Mouse (Mus musculus) lung, postnatal 14 days (tissue): ENCODE results near the gene Syt11.
A peak's percentile ranks its signal among the peaks of the same experiment; 100 is the strongest.
"Not testable (repeated sequence)": the region's sequence is repeated elsewhere in the genome, so short reads cannot be mapped to it uniquely, and the experiment has no call there.

Source experiments
- DNase-seq: peaks from one replicate; pipeline ENCODE4 v3.0.0; 2021

Syt11 gene

DNA sequence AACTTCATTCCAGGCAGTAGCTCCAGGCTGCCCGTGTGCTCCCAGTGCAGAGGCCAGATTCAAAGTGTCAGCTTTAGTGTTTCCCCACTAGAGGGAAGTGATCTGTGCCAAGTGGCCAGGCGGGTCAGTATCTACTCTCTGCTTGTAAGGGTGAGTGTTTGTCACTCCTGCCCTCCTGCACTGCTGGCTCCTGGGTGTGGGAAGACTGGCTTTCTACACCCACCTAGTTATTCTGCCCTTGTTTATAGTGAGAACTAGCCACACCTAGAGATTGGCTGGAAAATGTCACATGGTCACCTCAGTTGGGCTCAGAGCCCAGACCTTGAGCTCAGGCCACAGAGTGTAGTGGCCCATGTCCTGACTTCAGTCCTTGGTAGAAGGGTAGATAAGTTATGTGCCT is 55.9 kb downstream of the Syt11 start:
- peak; percentile 52 for DNase-seq

DNA sequence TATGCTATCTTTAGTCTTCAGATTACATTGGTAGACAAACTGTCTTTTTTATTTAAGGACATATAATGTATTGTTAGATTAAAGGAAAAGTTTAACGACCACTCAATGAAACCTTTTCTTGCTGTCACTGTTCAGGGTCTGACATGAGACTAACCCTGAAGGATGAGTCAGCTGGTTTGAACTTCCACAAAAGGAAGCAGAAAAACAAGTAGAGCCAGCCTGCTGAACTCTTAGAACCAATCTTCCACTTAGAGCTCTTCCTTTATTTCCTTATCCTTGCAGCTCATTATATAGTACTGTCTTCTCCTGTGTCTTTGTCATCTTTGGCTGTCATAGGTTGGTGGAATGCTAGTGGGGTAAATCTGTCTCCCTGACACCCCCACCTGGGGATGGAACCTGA is 57.1 kb downstream of the Syt11 start:
- no peak for DNase-seq

DNA sequence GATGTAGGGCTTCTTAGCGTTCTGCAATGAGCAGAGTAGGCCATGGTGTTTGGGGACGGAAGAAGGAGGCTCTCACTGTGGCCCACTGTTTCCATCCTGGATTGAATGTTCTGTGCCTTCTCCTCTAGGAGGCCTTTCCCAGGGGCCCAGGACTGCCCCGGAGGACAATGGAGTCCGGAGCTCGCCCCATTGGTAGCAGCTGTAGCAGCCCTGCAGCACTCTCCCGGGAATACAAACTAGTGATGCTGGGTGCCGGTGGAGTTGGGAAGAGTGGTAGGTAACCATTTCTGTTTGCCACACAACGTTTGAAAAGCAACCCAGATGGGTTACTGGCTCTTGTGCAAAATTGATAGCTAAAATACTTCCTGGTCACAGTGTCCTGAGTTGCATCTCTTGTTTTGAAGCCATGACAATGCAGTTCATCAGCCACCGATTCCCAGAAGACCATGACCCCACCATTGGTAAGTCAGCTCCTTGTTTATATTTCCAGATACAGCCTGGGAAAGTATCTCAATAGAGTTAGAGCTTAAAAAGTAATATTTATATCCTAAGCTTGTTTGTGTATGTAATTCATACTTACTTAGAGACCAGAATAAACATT is 57.7 kb downstream of the Syt11 start:
- DNase-seq = peak; percentile 35

DNA sequence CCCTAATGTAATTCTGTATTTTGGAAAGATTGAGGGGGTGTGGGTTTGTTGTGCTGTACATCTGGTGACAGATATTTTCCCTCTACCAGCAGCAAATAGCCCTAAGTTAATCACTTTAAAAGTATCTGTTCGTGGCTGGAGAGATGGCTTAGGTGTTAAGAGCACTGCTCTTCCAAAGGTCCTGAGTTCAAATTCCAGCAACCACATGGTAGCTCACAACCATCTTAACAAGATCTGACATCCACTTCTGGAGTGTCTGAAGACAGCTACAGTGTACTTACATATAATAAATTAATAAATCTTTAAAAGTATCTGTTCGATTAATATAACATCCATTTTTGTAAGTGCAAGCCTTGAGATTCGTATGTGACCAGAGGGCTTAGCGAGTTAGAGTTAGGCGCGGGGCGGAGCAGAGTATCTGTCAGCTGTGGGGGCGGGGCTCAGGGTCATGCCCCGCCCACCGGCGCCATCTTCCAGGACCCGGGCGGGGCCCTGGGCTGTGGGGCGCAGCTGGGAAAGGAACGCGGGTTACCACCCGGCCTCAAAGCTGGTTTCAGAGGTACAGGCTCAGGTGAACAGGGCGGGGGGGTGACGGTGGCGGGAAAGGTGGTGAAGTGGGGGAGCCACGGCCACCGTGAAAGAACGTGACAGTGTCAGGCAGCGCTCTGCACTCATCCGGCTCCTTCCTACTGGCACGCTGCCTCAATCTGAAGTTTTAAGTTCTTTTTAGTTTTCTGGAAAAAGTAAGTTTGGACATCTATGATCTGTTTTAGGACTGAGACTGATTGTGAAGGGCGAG is 58.4 kb downstream of the Syt11 start, which contains the start of gene Rit1:
Gene Rit1, plus strand, starts transcription at position 440 of the 799 bp plus-strand sequence.
- peak; percentile 89 for DNase-seq

DNA sequence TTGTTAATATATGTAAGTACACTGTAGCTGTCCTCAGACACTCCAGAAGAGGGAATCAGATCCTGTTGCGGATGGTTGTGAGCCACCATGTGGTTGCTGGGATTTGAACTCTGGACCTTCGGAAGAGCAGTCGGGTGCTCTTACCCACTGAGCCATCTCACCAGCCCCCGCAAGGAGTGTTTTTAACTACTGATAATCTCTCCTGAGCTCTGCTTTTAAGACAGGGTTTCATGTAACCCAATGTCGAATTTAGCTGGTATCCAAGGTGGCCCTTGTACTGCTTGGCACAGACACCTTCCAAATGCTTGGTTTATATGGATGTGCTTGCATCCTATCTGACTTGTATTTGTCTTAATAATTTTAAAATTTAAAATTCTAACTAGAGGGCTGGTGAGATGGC is 59.2 kb downstream of the Syt11 start:
- DNase-seq = not testable (repeated sequence)

DNA sequence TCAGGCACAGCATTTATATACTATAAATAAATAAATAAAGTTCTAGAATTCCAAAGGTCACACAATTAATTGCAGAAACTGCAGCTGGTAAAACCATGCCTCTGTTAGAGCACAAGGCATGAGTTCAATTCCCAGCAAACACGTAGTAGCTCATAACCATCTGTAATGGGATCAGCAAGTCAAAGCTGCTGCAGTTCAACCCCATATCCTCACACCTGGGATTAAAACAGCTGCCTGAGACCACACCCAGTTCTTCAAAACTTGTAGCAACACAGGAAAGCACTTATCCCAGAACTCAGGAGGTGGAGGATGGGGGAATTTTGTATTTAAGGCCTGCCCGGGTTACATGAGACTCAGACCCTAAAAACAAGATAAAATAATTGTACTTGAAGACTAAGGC is 60.2 kb downstream of the Syt11 start:
- no peak for DNase-seq

DNA sequence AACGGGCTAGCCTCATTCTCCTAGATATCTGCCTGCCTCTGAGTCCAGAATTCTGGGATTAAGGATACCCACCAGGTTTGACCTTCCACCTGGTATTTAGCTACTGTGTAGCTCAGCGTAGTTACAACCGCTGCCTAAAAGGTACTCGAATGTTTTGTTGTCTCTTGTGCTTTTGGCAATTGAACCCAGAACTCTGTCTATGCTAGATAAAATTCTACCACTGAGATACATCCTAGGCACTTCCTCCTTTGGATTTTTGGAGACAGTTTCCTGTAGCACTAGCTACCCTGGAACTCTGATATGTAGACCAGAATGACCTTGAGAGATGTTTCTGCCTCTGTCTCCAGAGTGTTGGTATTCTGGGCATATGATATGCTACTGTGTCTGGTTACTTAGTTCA is 61.3 kb downstream of the Syt11 start:
- DNase-seq = no peak

DNA sequence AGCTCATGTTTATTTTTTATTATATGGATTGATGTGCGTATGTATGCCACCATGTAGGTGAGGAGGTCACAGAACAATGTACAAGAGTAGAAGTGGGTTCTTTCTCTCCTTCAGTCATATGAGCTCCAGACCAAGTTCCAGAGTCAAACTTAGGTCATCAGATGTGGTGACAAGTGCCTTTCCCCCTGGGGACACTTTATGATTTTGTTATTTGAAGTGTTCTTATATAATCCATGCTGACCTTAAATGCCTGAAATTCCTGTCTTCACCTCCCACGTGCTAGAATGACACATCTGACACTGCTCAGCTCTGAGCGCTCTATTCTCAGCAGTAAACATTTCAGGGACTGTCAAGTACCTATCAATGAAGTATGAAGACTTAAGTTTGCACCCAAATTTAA is 73.7 kb downstream of the Syt11 start:
- DNase-seq = no peak

DNA sequence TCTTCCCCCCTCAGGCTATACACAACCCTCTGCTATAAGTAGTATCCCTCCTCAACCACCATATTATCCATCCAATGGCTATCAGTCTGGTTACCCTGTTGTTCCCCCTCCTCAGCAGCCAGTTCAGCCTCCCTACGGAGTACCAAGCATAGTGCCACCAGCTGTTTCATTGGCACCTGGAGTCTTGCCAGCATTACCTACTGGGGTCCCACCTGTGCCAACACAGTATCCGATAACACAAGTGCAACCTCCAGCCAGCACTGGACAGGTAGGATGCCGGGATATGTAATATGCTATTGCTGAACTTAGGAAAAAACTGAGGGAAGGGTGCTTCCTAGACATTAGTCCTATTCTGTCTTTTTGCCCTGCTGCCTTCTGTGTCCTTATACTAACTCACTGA is 74.7 kb downstream of the Syt11 start:
- no peak for DNase-seq

DNA sequence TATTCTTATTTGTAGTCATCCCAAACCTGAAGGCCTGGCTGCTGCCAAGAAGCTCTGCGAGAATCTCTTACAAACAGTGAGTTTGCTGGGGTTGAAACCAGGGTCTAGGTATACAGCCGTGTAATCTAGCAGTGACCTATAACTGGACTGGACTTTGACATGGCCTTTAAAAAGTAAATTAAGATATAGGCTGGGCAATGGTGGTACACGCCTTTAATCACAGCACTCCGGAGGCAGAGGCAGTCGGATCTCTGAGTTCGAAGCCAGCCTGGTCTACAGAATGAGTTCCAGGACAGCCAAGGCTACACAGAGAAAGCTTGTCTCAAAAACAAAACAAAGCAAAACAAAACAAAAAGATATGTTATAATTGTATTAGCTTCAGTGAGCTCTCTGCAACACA is 76.1 kb downstream of the Syt11 start:
- DNase-seq = no peak

DNA sequence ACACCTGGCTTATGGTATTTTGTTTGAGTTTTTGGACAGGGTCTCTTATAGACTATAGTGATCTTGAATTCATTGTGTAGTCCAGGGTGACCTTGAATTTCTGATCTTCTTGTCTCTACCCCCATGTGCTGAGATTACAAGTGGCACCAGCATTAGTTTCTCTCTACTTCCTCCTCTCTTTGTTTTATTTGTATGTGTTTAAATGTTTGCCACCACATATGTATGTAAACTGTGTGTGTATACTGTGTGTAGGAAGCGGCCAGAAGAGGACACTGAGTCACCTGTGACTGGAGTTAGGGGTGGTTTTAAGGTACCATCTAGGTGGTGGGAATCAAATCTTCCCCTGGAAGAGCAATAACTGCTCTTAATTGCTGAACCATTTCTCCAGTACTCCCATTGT is 76.9 kb downstream of the Syt11 start:
- DNase-seq = no peak

DNA sequence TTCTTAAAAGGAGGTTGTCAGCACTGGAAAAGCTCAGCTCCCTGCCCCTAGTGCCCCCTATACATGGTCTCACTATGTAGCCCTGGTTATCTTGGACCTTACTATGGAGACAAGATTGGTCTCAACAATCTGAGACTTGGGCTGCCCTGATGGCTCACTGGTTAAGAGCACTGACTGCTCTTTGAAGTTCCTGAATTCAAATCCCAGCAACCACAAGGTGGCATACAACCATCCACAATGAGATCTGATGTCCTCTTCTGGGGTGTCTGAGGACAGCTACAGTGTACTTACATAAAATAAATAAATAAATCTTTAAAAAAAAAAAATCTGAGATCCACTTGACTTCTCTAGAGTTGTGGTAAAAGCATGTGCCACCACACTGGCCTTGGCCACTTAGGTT is 79.4 kb downstream of the Syt11 start:
- no peak for DNase-seq
